Mouse (Mus musculus) heart, adult 9 months (tissue): ENCODE results near the gene Ppif.

Experiments used
- DNase-seq, 2 experiments: peaks; one replicate each; pipeline ENCODE4 v3.0.0; 2022; ENCODE audit warnings: low spot score in 2 of 2

Ppif gene

DNA sequence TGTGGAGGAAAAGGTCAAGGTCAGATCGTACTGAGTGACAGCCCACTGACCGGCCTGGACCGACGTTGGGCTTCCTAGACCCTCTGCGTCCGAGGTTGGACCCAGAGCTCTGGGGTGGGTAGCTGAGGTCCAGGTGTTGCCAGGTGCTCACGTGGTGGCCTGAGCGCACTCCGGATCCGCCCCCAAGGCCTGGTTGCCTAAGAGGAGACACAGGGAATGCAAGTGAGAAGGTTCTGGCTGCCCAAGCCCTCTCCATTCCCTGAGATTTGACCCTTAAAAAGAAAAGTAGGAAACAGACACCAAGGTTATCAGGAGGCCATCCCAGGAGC is 579 bp downstream of the Ppif start:
- no peak for DNase-seq

DNA sequence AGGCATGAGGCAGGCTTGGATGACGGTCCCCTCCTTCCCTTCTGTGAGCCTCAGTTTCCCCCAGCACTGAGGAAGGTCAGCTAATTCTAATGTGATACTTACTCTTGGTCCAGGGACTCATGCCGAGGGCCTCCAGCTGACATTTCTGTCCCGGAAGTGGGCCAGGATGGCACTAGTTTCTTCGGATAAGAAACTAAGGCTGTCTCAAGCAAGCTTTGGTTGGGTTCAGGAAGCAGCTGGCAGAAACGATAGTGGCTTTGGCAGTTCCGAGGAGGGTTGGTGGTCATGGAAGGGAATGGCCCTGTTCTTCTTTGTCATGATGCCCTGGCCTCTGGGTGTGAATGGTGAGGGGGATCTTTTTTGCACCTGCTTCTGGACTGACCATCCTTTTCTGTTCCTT is 1.1 kb downstream of the Ppif start:
- DNase-seq: no peak

DNA sequence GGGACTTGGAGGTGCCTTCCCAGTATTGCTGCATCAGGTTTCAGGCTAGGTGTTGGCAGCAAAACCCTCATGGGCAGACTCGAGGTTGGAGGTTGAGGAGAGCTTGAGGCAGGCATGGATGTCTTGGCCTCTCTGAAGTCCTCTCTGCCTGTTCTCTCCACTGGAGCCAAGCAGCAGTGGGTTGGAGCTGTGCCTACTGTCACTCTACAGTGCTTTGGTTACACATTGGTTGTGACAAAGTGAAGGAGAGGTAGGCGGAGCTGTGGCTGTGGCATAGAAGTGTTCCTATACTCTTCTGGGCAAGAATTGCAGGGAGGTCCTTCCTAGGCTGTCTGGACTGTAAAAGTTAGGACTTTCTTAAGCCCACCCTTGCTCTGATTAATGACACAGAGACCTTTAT is 2.4 kb downstream of the Ppif start:
- peak in 1 of 2 experiments; percentile 40 for DNase-seq

DNA sequence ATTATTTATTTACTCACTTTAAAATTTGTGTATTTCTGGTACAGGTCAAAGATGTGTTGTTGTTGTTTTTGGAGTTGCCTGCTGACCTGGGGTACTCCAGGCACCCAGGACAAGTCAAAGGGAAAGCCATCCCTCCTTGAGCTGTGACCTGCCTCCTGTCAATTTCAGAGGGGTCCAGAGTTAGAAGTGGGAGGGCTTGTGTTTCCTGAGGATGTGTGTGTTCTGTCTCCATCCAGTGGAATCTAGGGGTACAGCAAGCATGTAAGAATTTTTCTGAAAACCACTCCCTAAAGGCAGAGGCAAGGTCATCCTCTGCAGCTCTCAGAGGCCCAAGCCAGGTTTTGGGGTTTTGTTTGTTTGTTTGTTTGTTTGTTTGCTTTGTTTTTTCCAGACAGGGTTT is 8.0 kb downstream of the Ppif start:
- DNase-seq: no peak

DNA sequence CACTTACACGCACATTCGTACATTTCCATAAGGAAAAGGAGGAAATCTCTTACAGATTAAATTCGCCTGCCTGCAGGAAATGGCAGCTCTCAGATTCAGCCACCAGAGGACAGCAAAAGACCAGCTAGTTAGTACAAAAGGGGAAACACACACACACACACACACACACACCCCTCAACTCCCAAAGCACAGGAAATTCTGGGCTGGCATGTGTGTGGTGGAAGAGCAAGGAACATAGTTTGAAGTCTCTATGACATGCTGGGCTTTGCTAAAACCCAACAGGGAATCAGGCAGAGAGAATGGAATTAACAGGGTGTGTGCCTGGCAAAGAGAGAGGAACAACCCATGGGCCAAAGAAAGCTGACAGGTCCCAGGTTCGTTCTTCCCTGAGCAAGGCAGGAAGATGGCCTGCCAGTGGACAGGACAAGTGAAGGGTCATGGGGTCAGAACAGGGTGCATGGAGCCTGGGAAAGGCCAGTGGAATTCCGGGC is 13.8 kb downstream of the Ppif start:
- peak; percentile 61 to 68 for DNase-seq

DNA sequence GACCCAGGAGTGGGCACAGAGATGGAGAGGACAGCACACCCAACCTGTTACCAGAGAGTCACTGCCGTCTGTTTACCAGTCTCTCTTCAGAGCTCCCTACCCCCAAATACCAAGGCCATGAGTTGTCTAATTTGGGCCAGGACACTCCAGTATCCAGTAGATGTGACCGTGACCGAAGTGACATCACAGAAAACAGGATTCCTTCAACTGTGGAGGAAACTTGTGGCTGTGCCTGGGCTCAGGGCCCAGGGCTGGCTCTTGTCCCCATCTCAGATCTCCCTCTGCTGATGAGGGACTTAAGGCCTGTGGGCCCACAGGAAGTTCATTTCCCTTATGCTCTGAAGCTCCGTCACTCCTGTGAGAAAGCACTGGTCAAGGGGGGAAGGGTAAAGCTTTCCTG is 14.5 kb downstream of the Ppif start:
- peak; percentile 86 to 92 for DNase-seq

DNA sequence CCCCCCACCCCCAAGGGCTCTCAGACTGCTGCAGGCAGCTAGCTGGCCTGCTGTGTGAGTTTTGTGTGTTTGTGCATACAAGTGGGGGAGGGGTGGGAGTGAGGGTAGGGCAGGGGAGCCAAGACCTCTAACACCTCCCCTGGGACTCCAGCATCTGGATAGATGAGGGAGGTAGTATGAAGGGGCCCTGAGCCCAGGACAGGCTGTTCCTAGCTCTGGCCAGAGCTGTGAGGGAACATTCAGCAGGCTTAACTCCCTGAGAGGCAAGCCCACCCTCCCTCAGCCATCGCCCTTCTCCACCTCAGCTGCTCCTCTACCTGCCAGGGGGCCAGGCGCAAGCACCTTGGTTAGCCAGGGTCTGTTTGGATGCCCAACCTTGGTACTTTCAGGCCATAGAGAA is 15.0 kb downstream of the Ppif start:
- peak; percentile 56 to 84 for DNase-seq

DNA sequence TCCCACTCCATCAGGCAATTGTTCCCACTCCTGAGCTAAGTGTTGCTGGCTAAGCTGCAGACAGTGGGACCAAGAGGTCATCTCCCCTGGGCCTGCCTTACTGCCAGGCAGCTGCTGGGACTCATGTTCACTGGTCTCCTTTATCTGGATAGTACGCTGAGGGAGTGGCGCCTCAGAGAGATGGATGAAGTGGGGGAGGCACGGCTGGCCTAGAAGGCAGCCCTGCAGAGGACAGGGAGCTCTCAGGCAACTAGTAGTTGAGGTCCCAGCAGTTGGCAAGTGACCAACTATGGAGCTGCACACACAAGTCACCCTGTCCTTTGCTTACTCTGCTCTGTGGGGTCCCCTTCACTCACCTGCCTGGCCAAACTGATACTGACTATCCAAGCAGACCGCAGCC is 16.1 kb downstream of the Ppif start:
- peak; percentile 65 to 73 for DNase-seq

DNA sequence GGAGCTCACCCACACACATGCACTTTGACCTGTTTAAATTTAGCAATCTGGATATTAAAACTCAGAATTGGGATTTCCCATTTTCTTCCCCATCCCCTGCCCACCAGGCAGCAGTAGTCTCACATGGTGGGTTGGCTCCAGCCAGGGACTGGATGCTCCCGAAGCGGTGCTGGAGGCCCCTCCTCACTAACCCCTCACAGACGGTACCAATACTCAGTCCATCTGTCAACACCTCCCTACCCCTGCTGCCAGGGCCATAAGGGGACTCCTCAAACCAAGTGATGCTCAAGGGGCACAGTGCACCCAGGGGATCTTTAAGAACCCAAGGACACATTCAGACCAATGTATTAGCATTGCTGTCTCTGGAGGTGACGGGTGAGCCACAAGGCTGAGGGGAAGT is 16.7 kb downstream of the Ppif start:
- no peak for DNase-seq

DNA sequence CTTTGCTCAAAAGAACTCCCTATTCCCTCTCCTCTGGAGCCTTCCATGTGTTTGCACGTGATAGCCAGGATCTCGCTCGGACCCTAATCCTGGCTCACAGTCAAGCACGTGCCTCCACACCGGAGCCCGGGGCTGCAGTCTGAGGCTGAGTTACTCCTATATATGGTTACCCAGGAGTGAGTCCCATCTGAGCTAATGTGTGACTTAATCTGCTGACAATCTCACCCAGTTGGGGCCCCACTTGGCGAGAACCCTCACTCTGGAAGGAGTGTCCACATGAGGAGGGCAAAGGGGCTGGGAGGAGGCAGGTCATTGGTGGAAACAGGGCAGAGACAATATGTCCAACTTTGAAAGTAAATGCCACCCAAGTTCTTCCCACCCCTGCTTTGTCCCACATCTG is 17.2 kb downstream of the Ppif start:
- DNase-seq: no peak

DNA sequence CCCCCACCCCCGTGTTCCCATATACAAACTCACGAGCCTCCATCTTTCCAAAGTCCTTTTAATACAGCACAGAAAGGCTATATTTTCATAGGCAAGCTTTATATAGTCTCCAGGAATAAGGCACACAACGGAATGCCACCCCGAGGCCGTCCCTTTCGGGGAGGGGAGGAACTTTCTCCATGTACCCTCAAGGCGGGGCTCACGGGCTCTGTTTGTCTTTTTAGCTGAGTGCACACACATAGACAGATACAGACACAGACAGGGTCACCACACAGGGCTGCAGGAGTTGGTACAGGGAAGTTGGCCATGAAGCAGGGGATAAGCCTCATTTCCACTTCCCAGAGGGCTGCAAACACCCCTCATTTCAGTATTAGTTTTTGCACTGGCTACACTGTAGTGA is 17.6 kb downstream of the Ppif start:
- DNase-seq: no peak

DNA sequence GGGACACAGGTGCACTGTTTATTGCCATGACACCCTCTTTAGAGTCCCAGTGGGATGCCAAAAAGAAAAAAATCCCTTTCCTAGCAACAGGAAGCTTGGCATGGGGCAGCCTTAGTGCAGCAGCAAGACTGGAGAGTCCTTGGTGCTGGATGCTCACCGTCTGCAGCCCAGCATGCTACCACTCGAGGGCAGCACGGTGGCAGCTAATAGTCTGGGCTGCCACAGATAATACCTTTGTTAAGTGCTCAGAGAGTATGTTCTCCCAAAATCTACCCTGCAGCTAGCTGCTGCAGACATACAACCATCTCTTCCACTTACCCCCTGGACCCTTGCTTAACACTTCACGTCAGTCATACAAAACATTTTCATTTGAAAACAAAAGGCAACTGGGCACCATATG is 19.5 kb downstream of the Ppif start:
- DNase-seq: no peak

DNA sequence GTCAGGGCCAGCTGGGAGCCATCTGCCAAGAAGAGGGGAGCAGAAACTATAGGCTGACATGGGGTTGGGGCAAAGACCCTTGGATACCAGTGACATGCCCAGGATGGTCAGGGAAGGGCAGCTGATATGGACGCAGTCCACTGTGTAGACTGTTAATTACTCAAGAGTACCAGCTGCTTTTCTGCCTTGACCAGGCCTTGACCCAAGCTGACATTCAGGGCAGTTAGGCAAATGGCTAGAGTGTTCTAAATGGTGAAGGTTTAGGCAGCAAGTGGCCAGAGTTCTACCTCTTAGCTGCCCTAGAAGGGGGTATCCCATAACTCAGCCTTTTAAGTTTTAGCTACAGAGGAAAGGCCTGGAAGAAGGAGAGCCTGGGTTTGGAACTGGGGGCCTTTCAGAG is 22.6 kb downstream of the Ppif start:
- no peak for DNase-seq

DNA sequence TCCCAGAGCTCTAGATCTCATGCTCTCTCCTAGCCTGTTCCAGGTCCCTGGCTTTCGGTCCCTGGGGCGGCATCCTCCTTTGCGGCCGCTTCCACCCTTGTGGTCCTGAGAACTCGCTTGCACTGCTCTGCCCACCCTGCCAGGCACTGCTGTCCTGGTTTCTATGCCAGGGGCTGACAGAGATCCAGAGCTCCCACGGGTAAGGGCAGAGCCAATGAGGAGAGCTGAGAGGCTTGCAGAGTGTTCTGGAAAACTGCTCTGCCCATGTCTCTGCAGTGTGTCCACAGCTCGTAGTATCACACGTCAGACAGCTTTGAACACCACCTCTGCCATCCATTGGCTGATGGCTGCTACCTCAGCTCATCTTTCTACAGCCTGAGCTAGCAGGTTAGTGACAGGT is 23.8 kb downstream of the Ppif start:
- no peak for DNase-seq

DNA sequence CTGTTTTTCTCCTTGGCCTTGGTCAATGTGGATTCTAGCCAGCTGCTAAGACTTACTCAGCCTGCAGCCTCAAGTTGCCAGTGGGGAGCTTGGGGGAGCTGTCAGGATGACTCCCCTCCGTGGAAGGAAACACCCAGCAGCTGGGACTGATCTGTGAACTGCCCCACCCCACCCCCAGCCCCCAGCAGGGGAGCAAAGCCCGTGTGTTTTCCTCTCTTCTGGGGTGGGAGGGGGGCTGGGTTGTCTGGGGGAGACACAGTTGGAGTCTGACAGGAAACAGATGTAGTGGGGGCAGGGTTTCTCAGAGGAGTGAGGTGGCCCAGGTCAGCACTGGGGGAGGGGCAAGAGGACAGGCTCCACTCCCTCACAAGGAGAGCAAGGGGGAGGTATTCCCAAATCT is 24.5 kb downstream of the Ppif start:
- peak; percentile 70 to 73 for DNase-seq

DNA sequence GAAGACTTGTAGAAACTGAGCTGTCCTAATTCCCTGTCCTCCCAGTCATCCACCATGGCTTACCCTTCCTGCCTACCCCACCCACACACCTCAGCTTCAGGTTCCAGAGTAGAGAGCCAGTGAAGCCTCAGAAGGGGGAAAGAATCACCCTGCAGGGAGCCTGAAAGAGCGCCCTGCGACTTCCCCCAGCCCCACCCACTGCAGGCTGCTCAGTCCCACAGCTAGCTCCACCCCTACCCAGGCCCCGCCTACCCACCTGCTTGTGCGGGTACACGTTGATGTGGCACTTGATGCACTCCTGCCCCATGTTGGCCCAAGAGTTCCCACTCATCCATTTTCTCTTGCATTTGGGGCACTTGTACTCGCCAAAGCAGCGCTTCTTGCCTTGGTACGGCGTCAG is 25.4 kb downstream of the Ppif start:
- DNase-seq: no peak

DNA sequence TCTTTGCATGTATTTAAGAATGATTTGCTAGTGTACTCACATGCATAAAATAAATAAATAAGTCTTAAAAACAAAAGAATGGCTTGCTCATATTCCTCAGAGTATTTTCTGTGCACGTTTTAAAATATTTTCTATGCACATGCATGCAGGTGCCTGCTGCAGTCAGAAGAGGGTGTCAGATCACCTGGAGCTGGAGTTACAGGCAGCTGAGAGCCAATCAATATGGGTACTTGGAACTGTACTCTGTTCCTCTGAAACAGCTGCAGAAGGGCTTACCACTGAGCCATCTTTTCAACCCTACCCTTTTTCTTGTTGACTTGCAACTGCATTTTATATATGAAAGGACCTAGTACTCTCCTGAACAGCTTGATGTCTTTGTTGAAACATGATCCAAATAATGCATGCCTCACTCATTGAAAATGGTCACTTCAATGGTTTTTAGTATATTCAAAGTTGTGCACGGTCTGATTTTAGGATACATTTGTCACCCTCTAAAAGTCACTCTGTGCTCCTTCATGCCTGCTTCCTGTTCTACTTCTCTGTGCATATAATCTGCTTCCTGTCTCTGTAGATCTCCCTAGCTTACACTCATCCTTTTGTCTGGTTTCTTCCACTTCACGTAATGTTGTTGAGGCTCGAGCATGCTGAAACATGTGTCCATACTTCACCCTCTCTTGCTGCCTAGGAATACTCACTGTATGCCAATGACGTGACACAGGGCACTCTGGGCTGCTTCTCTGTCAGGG is 27.2 kb downstream of the Ppif start:
- DNase-seq: no peak

DNA sequence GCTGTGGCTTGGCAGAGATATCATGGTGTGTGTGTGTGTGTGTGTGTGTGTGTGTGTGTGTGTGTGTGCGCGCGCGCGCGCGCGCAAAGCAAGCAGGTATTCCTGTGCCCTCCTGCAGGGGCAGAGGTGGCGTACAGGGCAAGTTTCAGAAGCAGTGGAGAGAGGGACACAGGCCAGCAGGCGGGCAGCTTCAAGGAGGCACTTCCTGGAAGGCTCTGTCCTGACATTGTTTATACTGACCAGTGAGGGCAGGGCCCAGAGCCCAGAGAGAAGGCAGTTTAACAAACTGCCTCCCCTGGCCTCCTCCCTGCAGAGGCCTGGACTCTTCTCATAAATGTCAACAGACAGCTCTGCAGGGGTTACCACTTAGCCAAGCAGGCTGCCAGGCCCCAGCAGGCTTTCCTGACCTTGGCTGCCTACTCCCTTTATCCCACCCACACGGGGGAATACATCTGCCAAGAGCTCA is 31.1 kb downstream of the Ppif start:
- DNase-seq: no peak

DNA sequence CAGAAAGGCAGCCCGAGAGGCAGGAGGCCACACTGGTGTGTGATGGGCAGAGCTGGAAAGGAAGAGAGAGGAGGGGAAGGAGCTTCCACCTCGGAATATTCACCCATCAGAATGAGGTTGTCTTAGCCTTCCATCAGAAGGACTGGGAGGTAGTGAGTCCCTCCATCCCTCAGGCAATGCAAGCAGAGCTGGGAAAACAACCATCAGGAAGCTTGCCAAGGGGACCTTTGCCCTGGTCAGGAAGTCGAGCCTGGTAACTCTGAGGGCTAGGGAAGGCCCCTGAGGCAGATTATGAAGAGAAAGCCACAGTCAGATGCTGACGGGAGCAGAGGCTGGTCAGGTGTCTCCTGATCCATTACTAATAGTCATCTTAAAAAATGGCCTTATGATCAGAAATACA is 31.7 kb downstream of the Ppif start:
- DNase-seq: no peak

DNA sequence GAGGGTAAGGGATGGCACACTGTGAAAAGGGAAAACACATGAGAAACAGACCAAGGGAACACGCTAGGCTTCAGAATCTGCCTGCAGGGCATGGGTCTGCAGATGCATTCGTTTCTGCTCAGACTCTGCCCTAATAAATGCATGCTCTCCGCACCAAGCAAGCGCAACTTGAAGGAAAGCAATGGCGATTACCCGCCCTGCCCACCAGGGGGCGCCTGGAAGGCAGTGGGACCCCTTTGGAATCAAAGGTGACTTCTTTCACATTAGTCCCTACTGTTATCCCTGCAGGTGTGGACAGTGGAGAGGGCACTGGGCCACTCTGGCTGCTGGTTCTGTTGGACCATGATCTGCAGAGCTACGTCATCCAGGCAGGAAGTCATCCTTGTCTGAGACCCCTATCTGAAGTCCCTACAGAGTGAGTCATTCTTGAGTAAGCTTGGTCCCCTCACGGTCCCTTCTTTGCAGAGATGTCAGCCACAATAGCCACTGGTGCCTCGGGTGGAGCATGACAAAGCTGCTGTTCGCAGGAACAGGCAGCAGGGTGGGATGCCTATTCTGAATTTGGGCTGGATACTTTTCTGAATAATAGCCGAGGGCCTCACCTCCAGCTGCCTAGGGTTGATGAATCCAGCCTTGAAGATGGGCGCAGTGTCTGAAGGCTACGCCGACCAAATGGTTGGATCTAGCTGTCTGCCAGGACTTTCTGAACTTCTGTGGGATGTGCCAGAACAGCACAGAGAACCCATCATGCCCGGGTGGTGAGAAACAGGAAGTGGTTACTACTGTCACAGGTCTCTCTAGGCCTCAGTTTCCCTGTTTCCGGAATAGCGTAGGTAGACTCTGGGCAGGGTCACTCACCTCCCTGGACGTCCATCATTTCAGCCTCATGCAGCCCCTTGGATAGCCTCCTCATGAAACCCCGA is 32.5 kb downstream of the Ppif start:
- no peak for DNase-seq

DNA sequence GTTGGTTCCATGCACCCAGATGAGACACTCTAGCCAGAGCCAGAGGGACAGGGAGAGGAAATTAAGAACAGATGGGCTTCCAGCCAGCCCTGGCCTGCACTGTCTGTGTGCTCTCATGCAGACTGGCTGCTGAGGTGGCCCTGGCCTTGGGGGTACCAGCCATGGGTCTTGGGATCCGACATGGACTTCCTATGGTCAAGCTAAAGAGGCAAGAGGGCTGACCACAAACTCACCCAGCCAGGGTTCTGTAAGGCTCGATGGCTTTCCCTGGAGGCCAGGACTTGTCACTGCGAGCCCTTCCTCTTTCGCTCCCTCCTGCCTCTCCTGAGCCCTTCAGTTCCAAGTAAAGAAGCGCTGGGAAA is 33.2 kb downstream of the Ppif start:
- DNase-seq: no peak

DNA sequence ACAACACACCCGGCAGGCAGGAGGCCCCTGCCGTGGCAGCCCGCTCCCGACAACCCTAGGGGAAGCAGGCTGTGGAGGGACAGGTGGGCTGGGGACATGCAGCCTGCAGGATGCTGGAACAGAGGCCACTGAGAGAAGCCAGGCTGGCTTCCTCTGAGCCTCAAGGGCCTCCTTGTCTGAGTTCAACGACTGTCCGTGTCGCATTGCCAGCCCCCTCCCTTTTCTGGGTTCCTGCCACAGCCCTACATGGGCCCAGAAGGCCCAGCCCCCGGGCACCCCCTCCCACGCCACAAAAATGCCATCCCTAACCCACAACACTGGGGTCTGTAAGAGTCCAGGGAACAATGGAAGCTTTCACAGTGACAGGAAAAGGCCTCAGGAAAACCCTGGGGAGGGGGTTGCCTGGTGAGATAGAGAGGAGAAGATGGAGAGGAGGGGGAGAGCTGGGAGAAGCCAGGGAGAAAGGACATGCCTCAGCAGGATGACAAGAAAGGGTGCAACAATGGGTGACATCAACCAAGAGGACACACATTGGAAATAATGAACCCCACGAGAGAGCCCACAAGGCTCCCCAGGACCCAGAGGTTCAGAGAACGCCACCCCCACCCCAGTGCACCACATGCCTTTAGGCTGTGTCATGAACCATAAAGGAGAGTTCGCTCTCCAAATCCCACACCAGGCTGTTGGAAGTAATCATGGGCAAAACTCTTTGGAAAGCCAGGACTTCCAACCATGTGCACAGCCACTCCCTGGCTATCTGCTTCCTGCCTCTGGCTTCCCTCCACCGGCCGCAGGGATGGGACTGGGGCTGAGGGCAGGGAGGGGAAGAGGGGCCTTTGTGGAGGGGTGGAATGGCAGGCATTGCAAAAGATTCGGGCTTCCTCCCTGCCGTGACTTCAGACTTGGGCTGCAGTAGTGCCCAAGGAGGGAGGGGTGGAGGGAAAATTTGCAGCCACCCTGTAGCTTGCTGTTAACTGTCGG is 41.1 kb downstream of the Ppif start:
- peak; percentile 69 to 71 for DNase-seq
